Mouse (Mus musculus) erythroblast, embryonic 14.5 days (primary cell): Measurements from ENCODE around the gene Hoxb6.

ENCODE experiments used
- GATA1 ChIP-seq: IDR thresholded peaks from 2 replicates; pipeline ENCODE4 v1.6.1; 2012; ENCODE audit warnings: low read length, inconsistent platforms, mixed read lengths
- TAL1 ChIP-seq: IDR thresholded peaks from 3 replicates; pipeline ENCODE4 v1.6.1; 2012; ENCODE audit warnings: low read length, inconsistent platforms, mixed read lengths

- no peak for TF ChIP-seq GATA1
- no peak for TF ChIP-seq TAL1
Observed at GRCm38 (mm10) chr11:96281396-96281795, 10.9 kb upstream of the Hoxb6 start.
